In the genomic region with DNA sequence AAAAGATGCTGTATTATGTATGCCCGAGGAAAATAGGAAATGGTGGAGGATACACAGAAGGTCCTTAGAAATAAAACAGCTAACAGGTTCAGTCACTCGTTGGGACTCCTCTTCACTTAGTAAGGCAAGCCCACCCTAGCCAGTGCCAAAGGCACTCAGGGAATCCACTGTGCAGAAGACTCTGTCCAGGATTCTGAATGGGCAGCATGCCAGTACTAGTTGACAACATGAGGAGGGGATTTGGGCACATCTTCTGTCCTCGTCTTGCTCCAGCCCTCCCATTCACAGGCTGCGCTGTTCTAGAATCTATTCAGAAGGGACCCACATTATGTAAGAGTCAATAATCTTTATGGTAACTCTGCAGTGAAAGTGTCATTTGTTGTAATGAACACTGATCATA, we compare ENCODE assay signal across 14 mouse cellular contexts.
"Had no signal": no experiment of that assay in that cellular context is flagged by ENCODE, and none has a peak within 500 bp of the region (broad histone marks: within the 10 kb centered on the region; RNA-seq: fewer than 3 reads in every experiment).

No protein-coding gene starts in this region.

- H3K27ac ChIP-seq: kidney, postnatal 0 days; limb, embryonic 12.5 days; liver, embryonic 13.5 days; stomach, embryonic 15.5 days had no signal

- DNase-seq: kidney, adult 11 months; kidney, adult 9 months; kidney, postnatal 36 days; layer of hippocampus, adult 9-11 months; liver; liver, embryonic 13.5 days; liver, postnatal 0 days; lung, postnatal 36 days; thymus, postnatal 36 days had no signal

- H3K4me2 ChIP-seq: limb, embryonic 12.5 days; liver, embryonic 13.5 days; stomach, embryonic 15.5 days had no signal

- H3K36me3 ChIP-seq: limb, embryonic 12.5 days; liver, embryonic 13.5 days; stomach, embryonic 15.5 days had no signal

- ATAC-seq: liver, postnatal 0 days; lung, postnatal 0 days; midbrain, embryonic 16.5 days had no signal

- H3K4me1 ChIP-seq: limb, embryonic 12.5 days; liver, embryonic 13.5 days; stomach, embryonic 15.5 days had no signal

- H3K9me3 ChIP-seq: limb, embryonic 12.5 days; liver, embryonic 13.5 days; stomach, embryonic 15.5 days had no signal

- H3K4me3 ChIP-seq: limb, embryonic 12.5 days; liver, embryonic 13.5 days; stomach, embryonic 15.5 days had no signal

- H3K9ac ChIP-seq: limb, embryonic 12.5 days; liver, embryonic 13.5 days; liver, postnatal 0 days; stomach, embryonic 15.5 days had no signal

- H3K27me3 ChIP-seq: limb, embryonic 12.5 days; liver, embryonic 13.5 days; stomach, embryonic 15.5 days had no signal
